Mouse (Mus musculus) CH12F3 (cell line): Measurements from ENCODE around the gene Epop.

ENCODE experiments used
- in situ Hi-C: fragments of 300-500 bp; cut with MboI; formaldehyde crosslinking; loops from 2 replicates; pipeline ENCODE4 v1.14.3; 2020; ENCODE audit warnings: low sequenced_read_pairs

Gene Epop

GRCm38 (mm10) chr11:97629576-97629975 lies at the start of gene Epop:
Gene Epop (minus strand): TSS chr11:97629702.
- in situ Hi-C loops: no loop called here

GRCm38 (mm10) chr11:97678301-97678700 lies 48.8 kb upstream of the Epop start:
- in situ Hi-C loops: no loop called here

- in situ Hi-C loops: no loop called here
Measured at GRCm38 (mm10) chr11:97677842-97678241, 48.3 kb upstream of the Epop start.

- in situ Hi-C loops: no loop called here
Measured at GRCm38 (mm10) chr11:97677381-97677780, 47.9 kb upstream of the Epop start.

- in situ Hi-C loops: no loop called here
Measured at GRCm38 (mm10) chr11:97676050-97676754, 46.7 kb upstream of the Epop start.

- in situ Hi-C loops: no loop called here
Measured at GRCm38 (mm10) chr11:97673148-97673547, 43.6 kb upstream of the Epop start.

- in situ Hi-C loops: no loop called here
Measured at GRCm38 (mm10) chr11:97671177-97671527, 41.6 kb upstream of the Epop start.

GRCm38 (mm10) chr11:97670234-97671176 lies 41.0 kb upstream of the Epop start:
- in situ Hi-C loops: no loop called here

GRCm38 (mm10) chr11:97669829-97670228 lies 40.3 kb upstream of the Epop start:
- in situ Hi-C loops: no loop called here

GRCm38 (mm10) chr11:97669268-97669667 lies 39.8 kb upstream of the Epop start:
- in situ Hi-C loops: no loop called here

GRCm38 (mm10) chr11:97668160-97668559 lies 38.7 kb upstream of the Epop start:
- in situ Hi-C loops: no loop called here

GRCm38 (mm10) chr11:97666794-97667193 lies 37.3 kb upstream of the Epop start:
- in situ Hi-C loops: no loop called here

- in situ Hi-C loops: no loop called here
Measured at GRCm38 (mm10) chr11:97666221-97666620, 36.7 kb upstream of the Epop start.

GRCm38 (mm10) chr11:97665431-97665830 lies 35.9 kb upstream of the Epop start:
- in situ Hi-C loops: no loop called here

GRCm38 (mm10) chr11:97664771-97665240 lies 35.3 kb upstream of the Epop start:
- in situ Hi-C loops: no loop called here

- in situ Hi-C loops: no loop called here
Measured at GRCm38 (mm10) chr11:97664339-97664665, 34.8 kb upstream of the Epop start.

- in situ Hi-C loops: no loop called here
Measured at GRCm38 (mm10) chr11:97663528-97664338, 34.2 kb upstream of the Epop start.

GRCm38 (mm10) chr11:97662893-97663527 lies 33.5 kb upstream of the Epop start, which contains the start of gene Mllt6:
Gene Mllt6 (plus strand): TSS chr11:97663414.
- in situ Hi-C loops: no loop called here

GRCm38 (mm10) chr11:97662207-97662892 lies 32.8 kb upstream of the Epop start:
- in situ Hi-C loops: no loop called here

GRCm38 (mm10) chr11:97661648-97662133 lies 32.2 kb upstream of the Epop start:
- in situ Hi-C loops: no loop called here
